Mouse (Mus musculus) spleen, postnatal 10 days (tissue): ENCODE results near the gene C4b.
"Not testable (repeated sequence)": the region's sequence is repeated elsewhere in the genome, so short reads cannot be mapped to it uniquely, and the experiment has no call there.

ENCODE experiments used
- DNase-seq, 2 experiments: peaks; one replicate each; pipeline ENCODE4 v3.0.0; 2021 to 2022; ENCODE audit warnings: low spot score in 2 of 2

Gene C4b

DNA sequence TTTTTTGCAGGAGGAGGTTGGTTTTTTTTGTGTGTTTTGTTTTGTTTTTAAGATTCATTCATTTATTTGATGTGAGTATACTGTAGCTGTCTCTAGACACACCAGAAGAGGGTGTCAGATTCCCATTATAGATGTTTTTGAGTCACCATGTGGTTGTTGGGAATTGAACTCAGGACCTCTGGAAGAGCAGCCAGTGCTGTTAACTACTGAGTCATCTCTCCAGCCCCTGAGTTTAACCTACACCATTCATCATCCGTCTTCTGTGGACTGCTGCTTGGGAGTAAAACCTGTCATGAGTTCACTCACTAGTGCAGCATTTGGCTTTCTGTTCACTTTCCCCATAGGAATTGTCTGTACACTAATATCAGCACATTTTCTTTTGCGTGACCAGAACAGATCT, 37.2 kb downstream of the C4b start:
- DNase-seq: not testable (repeated sequence)

GRCm38 (mm10) chr17:34700671-34701071, 43.0 kb downstream of the C4b start:
- no peak for DNase-seq

- DNase-seq: no peak
Observed at GRCm38 (mm10) chr17:34699575-34700408, 43.9 kb downstream of the C4b start.

- no peak for DNase-seq
Observed at GRCm38 (mm10) chr17:34692906-34693305, 50.8 kb downstream of the C4b start.

DNA sequence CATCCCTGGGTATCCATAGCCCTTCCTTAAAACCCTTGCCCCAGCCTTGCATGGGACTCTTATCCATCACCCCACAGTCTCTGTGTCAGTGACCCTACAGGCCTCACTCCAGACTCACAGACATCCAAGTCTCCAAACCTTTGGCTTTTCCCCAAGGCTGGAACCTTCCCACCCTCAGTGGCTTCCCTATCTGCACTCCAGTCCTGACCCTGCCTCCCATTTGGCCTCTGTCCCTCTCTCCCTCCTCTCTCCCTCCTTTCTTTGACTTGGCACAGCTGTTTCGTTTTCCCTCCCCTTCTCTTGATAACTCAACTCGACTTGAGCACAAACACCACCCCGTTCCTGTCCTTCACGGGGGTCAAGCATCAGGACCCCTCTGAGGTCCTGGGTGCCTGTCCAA, 53.2 kb downstream of the C4b start:
- no peak for DNase-seq

DNA sequence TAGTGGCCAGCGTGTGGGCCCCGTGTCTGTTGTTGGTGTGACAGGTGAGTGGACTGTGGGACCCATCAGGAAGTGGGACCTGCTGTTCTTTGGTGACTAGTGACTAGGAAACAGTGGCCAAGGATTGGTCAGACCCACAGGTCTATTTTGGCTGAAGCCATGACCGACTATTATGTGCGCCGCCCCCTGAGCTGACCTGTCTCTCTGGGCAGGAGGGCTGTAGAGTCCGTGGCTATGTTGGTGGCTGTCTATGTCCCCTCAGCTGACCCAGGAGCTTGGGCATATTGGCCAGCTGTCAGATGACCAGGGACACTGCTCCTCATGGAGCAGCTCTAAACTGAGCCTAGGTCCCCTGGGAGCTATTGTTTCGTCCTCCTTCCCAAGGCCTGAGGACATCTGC, 54.8 kb downstream of the C4b start:
- DNase-seq: no peak

GRCm38 (mm10) chr17:34685120-34686110, 58.3 kb downstream of the C4b start:
- DNase-seq: no peak

DNA sequence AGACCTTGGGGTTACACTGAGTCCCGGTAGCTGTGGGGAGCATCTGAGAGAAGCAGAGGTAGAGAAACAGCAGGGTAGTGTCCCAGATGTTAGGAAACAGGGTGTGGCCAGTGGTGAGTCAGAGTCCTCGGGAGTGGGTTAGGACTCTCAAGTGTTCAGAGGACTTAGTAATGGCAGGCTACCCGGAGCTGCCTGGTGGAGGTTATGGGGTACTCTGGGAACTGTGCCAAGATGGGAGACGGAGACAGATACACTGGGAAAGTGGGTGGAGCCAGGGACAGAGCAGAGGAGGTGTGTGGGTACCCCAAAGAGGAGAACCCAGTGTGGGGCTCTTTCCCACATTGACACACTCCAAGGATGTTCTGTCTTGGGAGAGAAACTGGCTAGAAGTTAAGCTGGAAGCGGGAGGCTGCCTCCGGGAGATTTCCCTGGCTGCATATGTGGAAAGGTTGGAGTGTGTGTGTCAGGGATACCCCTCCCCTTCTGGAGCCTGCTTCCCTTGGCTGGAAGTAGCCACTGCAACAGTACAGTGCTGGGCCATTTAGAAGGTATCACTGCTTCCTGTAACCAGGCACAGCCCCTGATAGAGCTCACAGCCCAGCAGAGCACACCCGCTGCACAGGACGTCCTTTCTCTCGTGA, 59.3 kb downstream of the C4b start:
- no peak for DNase-seq

DNA sequence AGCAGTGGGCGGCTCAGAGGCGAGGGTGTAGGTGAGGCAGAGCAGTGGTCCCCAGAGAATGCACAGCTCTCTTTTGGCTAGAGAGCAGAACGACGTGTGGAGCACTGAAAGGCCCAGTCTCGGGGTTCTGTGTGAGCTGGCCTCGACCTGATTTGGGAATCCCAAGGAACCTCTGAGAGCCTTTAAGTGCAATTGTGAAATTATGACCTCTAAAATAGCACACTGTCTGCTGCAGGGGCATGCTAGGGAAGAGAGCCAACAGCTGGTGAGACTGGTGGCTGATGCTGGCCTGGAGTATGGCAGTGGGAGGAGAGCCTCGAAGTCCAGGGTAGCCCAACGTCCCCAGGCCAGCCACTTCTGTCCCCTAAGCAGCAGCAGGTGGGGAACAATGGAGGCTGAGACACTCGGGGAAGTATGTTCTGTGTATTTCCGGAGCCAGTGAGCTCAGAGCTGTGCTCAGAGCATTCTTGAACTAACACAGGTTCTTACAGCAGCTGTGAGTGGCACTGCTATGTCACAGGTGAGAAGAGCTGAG, 59.9 kb downstream of the C4b start:
- no peak for DNase-seq

GRCm38 (mm10) chr17:34683179-34683578, 60.5 kb downstream of the C4b start:
- DNase-seq: no peak

DNA sequence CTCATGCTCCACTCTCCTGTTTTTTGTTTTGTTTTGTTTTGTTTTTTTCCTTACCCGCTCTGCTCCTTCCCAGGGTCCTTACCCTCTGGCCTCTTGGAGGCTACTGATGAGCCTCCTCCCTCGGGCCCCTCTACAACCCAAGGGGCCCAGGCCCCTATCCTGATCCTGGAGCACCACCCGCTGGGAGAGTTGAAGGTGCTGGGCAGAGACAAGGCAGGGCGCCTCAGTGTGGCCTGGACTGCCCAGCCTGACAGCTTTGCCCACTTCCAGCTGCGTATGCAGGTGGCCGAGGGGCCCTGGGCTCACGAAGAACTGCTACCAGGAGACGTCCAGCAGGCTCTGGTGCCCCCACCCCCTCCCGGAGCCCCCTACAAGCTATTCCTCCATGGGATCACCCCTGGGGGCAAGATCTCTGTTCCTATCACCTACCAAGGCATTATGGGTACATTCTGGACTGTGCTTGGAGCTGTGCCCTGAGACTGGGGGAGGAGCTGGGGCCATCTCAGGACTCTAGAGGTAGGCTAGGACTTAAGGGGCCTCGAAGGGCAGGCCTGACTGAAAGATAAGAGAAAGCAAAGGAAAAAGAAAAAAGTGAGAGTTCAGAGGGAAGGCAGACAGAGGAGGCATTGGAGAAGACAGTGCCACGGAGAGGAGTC, 61.7 kb downstream of the C4b start:
- no peak for DNase-seq

DNA sequence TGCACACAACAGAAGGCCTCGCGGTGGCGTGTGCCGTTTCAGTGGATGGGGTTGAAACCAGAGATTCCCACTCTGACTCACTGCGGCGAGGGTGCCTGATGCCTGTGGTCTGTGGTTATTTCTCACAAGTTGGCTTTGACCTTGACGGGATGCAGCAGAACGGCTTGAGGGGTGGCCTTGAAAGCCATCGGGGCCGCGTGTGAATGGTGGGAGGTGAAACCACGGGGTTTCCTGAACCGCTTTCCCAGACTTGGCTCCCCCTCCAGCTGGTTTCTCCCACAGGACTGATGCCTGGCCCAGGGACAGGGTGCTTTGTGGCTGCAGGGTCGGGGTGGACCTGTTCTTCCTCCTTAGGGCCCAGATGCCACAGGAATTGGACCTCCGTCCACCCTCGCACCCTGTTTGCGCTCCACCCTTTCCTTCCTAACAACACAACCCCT, 62.5 kb downstream of the C4b start:
- DNase-seq: no peak

DNA sequence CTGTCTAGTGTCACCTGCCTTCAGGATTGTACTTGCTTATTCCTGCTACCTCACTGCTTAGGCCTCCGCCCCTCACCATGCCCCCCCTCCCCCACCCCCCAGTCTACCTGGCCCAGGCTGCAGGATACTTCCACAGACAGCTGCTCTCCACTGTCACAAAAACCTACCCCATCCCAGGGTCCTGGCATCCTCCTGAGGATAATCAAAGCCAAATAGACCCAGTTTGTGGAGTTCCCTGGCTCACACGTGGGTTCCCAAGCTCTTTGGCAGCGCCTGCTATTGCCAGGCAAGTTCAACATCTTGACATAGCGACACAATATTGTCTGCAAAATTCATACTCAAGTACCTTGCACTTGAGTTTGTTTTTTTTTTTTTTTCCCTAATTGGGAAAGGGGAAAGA, 63.1 kb downstream of the C4b start:
- DNase-seq: no peak

DNA sequence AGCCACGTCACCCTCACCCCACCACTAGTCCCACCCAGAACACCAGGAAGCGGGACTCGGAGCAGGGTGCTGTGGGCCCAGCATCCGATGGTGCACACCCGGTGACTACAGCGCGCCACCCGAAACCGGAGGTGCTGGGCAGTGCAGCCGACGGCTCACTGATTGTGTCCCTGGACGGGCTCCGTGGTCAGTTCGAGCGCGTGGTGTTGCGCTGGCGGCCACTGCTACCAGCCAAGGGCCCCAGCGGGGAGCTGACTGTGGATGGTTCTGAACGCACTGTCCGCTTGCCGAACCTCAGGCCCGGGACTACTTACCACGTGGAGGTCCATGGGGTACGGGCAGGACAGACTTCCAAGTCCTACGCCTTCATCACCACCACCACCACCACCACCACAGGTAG, 63.5 kb downstream of the C4b start:
- no peak for DNase-seq
